Mouse (Mus musculus) mouse embryonic stem cell (cell line): Measurements from ENCODE around the gene Gm20683.
"Not testable (repeated sequence)": the region's sequence is repeated elsewhere in the genome, so short reads cannot be mapped to it uniquely, and the experiment has no call there.

ENCODE experiments used
- in situ Hi-C, 2 experiments: fragments of 300-500 bp; cut with MboI; formaldehyde crosslinking; loops; 1 replicate in 1 of 2; 3 replicates in 1 of 2; pipeline ENCODE4 v1.14.3; 2019 to 2020; ENCODE audit warnings: low sequenced_read_pairs in 2 of 2, low pct_unique_long_range_greater_than_20kb in 1 of 2, mixed read lengths in 1 of 2; ENCODE audit not compliant: unreplicated experiment in 1 of 2

Gm20683 gene

DNA sequence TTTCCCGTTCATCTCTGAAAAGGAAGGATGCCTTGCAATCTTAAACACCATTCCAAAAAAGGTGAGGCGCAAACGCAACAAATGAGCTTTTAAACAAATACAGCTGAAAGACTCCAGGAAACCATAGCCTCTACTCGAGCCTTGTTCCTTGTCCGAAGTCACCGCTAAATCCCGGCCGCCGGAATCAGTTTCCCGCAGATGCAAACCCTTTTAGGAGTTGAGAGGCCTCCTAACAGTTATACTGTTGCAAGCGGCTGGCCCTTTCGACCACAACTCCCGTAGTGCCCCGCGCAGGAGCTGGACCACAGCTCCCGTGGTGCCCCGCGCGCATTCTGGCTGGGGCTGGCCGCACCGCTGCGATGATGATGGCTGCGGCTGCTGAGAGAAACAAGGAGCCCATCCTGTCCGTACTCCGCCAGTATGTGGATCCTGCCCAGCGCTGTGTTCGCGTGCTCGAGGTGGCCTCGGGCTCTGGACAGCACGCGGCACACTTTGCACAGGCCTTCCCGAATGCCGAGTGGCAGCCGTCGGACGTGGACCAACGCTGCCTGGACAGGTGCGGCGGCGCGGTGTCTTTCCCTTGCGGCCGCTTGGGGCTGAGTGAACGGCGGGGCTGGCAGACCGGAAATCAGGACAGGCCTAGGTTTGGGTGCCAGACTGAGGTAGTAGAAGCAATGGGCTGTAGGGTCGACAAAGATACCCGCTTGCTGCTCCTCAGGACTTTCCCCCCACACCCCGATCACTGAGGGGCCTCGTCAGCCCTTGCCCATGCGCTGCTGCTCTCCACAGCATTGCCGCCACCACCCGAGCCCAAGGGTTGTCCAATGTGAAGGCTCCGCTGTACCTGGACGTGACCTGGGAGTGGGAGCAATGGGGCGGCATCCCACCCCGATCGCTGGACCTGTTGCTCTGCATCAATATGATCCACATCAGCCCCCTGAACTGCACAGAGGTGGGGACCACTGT, 33.9 kb upstream of the Gm20683 start:
- in situ Hi-C loops: no loop called here

GRCm38 (mm10) chr17:25874721-25875170, 33.2 kb upstream of the Gm20683 start, which contains the start of gene Mettl26:
Gene Mettl26 (plus strand): TSS chr17:25875074.
- in situ Hi-C loops: no loop called here

DNA sequence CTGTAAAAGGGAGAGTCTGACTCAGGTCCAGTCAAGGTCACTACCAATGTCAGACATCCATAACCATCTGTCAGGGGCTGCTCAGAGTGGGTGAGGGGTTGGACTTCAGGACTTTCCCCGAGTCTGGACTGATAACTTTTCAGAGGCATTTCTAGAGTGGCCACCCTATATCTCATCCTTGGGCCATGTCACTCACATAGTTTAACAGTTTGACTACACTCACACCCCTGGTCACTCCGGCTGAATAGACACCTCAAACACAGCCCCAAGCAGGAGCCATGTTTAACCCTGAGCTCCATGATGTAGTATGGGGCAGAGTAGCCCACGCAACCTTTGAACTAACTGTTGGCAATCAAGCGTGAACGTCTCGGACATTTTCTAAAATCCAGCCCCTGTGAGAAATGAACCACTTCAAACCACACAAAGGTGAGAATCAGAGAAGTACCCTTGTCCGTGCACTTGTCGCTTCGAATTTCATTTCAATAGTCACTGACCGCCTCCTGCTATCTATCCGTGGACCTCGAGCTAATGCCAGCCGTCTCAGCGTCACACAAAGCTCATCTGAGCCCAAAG, 32.7 kb upstream of the Gm20683 start:
- in situ Hi-C loops: no loop called here

GRCm38 (mm10) chr17:25873405-25874147, 32.0 kb upstream of the Gm20683 start:
- in situ Hi-C loops: no loop called here

- in situ Hi-C loops: no loop called here
Measured at GRCm38 (mm10) chr17:25872676-25873075, 31.1 kb upstream of the Gm20683 start.

- in situ Hi-C loops: not testable (repeated sequence)
Measured at GRCm38 (mm10) chr17:25871566-25871965, 30.0 kb upstream of the Gm20683 start.

DNA sequence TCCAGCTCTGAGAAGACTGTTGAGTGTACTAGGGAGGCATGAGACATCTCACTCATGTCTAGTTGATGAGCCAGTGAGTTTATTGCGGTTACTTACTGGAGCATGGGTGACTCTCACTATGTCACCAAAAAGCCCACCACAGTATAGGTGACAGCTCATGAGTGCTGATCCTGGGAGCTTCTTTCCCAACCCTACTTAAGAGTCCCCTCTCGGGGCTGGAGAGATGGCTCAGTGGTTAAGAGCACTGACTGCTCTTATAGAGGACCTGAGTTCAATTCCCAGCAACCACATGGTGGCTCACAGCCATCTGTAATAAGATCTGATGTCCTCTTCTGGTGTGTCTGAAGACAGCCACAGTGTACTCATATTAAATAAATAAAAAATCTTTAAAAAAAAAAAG, 28.4 kb upstream of the Gm20683 start:
- in situ Hi-C loops: no loop called here

- in situ Hi-C loops: no loop called here
Measured at GRCm38 (mm10) chr17:25869498-25869897, 27.9 kb upstream of the Gm20683 start.

DNA sequence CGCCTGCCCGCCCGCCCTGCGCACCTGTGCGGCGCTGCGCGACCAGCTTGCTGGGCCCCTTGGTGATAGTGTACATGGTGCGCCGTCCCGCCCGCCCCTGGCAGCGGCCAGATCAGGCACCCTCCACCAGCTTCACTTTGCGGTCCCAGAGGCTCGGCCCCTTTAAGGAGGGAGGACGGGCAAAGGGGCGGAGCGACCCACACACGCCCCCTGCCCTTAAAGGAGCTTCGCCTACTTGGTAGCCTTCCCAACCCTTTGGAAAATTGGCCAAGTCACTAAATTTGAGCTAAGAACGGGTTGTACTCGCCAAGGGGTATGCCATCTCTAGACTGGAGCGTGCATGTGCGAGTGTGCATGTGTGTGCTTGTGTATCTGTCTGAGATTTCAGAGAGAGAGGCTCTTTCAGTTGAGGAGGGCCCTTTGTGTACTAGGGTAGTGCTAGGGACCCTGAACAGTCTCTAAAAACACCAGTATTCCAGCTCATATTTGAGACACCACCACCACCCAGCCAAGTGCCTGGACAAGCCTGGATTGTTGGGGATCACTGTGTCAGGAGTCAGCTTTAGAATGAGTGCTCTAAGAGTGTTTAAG, 27.1 kb upstream of the Gm20683 start, which contains the start of gene Mcrip2:
TSS of gene Mcrip2 (minus strand) at position 164 of the 591 bp plus-strand sequence.
- in situ Hi-C loops: no loop called here

GRCm38 (mm10) chr17:25867836-25868600, 26.5 kb upstream of the Gm20683 start:
- in situ Hi-C loops: no loop called here

DNA sequence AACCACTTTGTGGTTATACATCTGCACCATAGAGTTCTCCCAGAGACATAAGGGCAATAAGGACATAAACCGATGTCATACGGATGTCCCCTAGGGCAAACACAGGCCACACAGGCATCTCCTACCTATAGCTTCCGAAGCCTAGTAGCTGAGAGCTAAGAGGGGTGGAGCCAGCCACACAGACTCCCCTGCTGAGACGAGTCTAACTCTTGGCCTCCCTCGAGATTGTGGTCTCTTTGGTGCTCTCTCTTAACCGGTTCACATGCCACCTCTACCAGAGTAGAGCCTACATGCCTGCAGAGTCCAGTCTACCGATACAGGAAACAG, 25.9 kb upstream of the Gm20683 start:
- in situ Hi-C loops: no loop called here

DNA sequence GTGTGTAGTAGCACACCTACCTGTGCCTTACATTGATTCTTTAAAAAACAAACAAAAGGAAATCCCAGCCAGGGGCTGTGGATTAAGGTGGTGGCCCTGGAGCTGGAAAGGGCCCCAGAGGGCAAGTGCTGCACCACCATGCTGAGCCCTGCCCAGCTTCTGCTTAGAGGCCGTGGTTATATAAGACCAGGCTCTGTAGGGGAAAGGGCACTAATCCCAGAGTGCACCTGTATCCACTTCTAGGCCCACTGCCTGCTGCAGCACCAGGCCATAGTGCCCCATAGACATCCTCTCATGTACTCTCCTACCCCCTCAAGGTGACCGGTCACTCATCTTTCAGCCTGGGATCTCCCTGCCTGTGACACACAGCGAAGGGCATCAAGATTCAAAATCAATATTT, 24.6 kb upstream of the Gm20683 start:
- in situ Hi-C loops: no loop called here

DNA sequence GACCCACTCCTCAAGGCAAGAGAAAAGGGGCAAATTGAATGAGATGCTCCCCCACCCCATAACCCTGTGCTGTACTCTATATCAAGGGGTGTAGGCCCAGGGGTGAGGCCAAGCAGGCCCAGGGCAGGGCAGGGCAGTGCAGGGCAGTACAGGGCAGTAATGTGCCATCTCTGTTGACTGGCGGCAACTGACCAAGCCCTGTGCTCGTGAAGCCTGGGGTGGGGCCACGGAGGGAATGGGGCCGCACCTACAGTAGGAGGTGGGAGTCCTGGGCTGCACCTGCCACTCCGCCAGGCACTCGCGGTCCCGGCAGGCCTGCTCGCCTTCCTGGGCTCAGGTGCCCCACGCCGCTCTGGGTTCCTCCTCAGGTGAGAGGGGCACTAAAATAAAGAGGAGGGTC, 23.7 kb upstream of the Gm20683 start:
- in situ Hi-C loops: no loop called here

- in situ Hi-C loops: no loop called here
Measured at GRCm38 (mm10) chr17:25864311-25864710, 22.7 kb upstream of the Gm20683 start.

GRCm38 (mm10) chr17:25863681-25864080, 22.1 kb upstream of the Gm20683 start:
- in situ Hi-C loops: no loop called here

DNA sequence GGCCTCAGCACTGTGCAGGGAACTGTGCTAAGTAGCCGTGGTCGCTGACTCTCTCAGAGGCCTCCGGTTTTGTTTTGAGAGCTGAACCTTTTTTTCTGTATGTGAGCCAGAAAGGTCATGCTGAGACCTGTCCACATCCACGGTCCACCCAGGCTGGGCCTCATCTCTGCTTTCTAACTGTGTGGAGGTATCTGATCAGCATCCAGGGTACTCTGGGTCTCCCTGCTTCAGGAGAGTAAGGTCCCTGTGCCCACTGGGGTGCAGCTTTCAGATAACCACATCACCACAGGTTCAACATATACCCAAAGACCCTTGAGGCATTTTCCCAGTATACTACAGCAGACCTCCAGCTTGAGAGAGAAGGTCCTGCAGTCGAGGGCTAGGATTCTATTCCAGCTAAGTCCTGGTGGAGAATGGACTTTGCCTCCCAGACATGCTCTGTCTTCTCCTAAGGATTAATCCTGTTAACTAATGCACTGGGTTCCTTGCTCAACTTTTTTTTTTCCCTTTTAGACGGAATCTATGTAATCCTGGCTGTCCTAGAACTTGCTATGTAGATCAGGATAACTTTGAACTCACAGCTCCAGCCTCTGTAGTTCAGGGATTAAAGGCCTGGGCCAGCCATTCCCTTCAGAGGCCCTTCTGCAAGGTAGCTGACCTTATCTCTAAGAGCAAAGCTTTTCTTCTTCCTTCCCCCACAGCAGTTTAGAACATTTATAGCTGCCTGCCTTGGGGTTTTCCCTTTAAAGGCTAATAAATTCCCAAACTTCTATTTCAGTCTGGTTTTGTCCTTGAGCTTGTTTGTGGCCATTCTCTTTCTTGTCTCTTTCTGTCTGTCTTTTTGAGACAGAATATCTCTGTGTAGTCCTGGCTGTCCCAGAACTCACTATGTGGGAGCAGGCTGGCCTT, 20.4 kb upstream of the Gm20683 start:
- in situ Hi-C loops: no loop called here
